Mouse (Mus musculus) liver, embryonic 14.5 days (tissue): ENCODE measurements around the gene Gtpbp1. TPM values are rescaled to one million over a fixed set of nuclear protein-coding genes. Genes with fewer than 3 reads are reported as not detected.

Experiments
- ATAC-seq: fragments of 200-750 bp; cut with Nextera tagmentation; 2 replicates; pipeline ENCODE4 v1.8.0; 2017; ENCODE audit warnings: moderate number of reproducible peaks, mild to moderate bottlenecking, moderate library complexity; ENCODE audit not compliant: insufficient read depth
- DNase-seq, 3 experiments: peaks; one replicate each; pipeline ENCODE4 v3.0.0-alpha.2; 2012 to 2013; ENCODE audit warnings: low read depth in 3 of 3, low spot score in 3 of 3
- H3K27ac ChIP-seq: fragments of 300-500 bp; sonication (generic); 2 replicates; pipeline ENCODE4 v1.5.1; 2014; ENCODE audit warnings: moderate library complexity, mild to moderate bottlenecking, control low read depth, inconsistent platforms
- H3K27me3 ChIP-seq: fragments of 300-500 bp; sonication (generic); 2 replicates; pipeline ENCODE4 v1.6.1; 2014; ENCODE audit warnings: mild to moderate bottlenecking, low read length, moderate library complexity; ENCODE audit not compliant: control insufficient read depth, insufficient read depth
- H3K36me3 ChIP-seq: fragments of 300-500 bp; sonication (generic); replicated peaks from 2 replicates; pipeline ENCODE4 v1.6.1; 2014; ENCODE audit warnings: low read depth; ENCODE audit not compliant: control insufficient read depth, insufficient read depth
- H3K4me1 ChIP-seq, 2 experiments: fragments of 200-500 bp in 1 of 2; fragments of 300-500 bp in 1 of 2; sonication (generic) in 1 of 2; replicated peaks; 2 replicates each; pipeline ENCODE4 v1.6.1; 2012 to 2014; ENCODE audit warnings: antibody characterized with exemption in 1 of 2, inconsistent platforms in 1 of 2, low read length in 1 of 2; ENCODE audit not compliant: control insufficient read depth in 2 of 2, insufficient read depth in 2 of 2
- H3K4me2 ChIP-seq: fragments of 300-500 bp; sonication (generic); 2 replicates; pipeline ENCODE4 v1.6.1; 2014; ENCODE audit warnings: low read depth, mild to moderate bottlenecking, control low read depth, moderate library complexity
- H3K4me3 ChIP-seq, 2 experiments: fragments of 200-500 bp in 1 of 2; fragments of 300-500 bp in 1 of 2; sonication (generic) in 1 of 2; 2 replicates each; pipeline ENCODE4 v1.5.1; 2012 to 2014; ENCODE audit warnings: low read depth in 2 of 2, low read length in 2 of 2, mild to moderate bottlenecking in 2 of 2, control low read depth in 1 of 2, inconsistent platforms in 1 of 2, moderate library complexity in 1 of 2; ENCODE audit not compliant: insufficient read depth in 1 of 2
- H3K9ac ChIP-seq: fragments of 300-500 bp; sonication (generic); replicated peaks from 2 replicates; pipeline ENCODE4 v1.6.1; 2014; ENCODE audit warnings: mild to moderate bottlenecking, control low read depth, moderate library complexity
- H3K9me3 ChIP-seq: fragments of 300-500 bp; sonication (generic); 2 replicates; pipeline ENCODE4 v1.6.1; 2016; ENCODE audit warnings: low read length, mixed read lengths; ENCODE audit not compliant: control insufficient read depth
- CTCF ChIP-seq: IDR thresholded peaks from 2 replicates; pipeline ENCODE4 v1.5.1; 2016; ENCODE audit warnings: antibody characterized with exemption, low read depth, control low read depth
- EP300 ChIP-seq: IDR thresholded peaks from 2 replicates; pipeline ENCODE4 v1.6.1; 2016; ENCODE audit warnings: antibody characterized with exemption, low read depth
- WGBS: fragments of 180-500 bp; shearing (Covaris S2); extraction: QIAGEN DNeasy Blood & Tissue Kit; methylation state at CpG from one replicate; pipeline ENCODE4 v1.1.7; 2014; ENCODE audit not compliant: insufficient replicate concordance; 5-methylcytosine and 5-hydroxymethylcytosine counted together
- polyA plus RNA-seq, 2 experiments: library from polyadenylated mRNA; depleted of rRNA in 1 of 2; stranded (reverse) in 1 of 2; unstranded in 1 of 2; fragments of >200 nt; fragmentation: Nextera tagmentation in 1 of 2; extraction: Ambion mirVana in 1 of 2; gene quantifications; 2 replicates each; pipeline versions ENCODE4 v1.2.1 to v1.2.3; 2012 to 2014

Gtpbp1 gene
- polyA plus RNA-seq, 2 experiments: 22.6 to 23.5 TPM

- H3K4me1 ChIP-seq: no peaks in the 10 kb centered on the region
- 69% methylated on average over 8 of the region's 8 CpGs for WGBS
- no peaks in the 10 kb centered on the region for H3K9me3 ChIP-seq
- TF ChIP-seq CTCF: no peak
- no peak for TF ChIP-seq EP300
- no peak for DNase-seq
- no peak overlapping the region for H3K4me3 ChIP-seq
- H3K9ac ChIP-seq: no peak overlapping the region
- no peak for ATAC-seq
- H3K36me3 ChIP-seq: no peaks in the 10 kb centered on the region
- H3K4me2 ChIP-seq: no peak overlapping the region
- no peak overlapping the region for H3K27ac ChIP-seq
- no peaks in the 10 kb centered on the region for H3K27me3 ChIP-seq
Measured at GRCm38 (mm10) chr15:79750266-79750665, 59.6 kb downstream of the Gtpbp1 start.

GRCm38 (mm10) chr15:79751772-79752171, 61.1 kb downstream of the Gtpbp1 start:
- TF ChIP-seq CTCF: no peak
- no peak for TF ChIP-seq EP300
- 0 out of 4 replicates have a peak, but pooled peaks cover 0 to 3% of the 10 kb centered on the region in 2 experiments for H3K4me1 ChIP-seq
- no peak overlapping the region for H3K4me2 ChIP-seq
- no peak overlapping the region for H3K9ac ChIP-seq
- 61% methylated on average over 17 of the region's 17 CpGs for WGBS
- H3K4me3 ChIP-seq: no peak overlapping the region
- no peak for DNase-seq
- ATAC-seq: no peak
- H3K27me3 ChIP-seq: no peaks in the 10 kb centered on the region
- no peaks in the 10 kb centered on the region for H3K9me3 ChIP-seq
- no peak overlapping the region for H3K27ac ChIP-seq
- H3K36me3 ChIP-seq: no peaks in the 10 kb centered on the region

- 0 out of 4 replicates have a peak, but pooled peaks cover 0 to 3% of the 10 kb centered on the region in 2 experiments for H3K4me1 ChIP-seq
- H3K4me3 ChIP-seq: no peak overlapping the region
- H3K36me3 ChIP-seq: no peaks in the 10 kb centered on the region
- no peak overlapping the region for H3K27ac ChIP-seq
- DNase-seq (no peak), ATAC-seq (no peak)
- WGBS: 20% methylated on average over 11 of the region's 11 CpGs
- no peaks in the 10 kb centered on the region for H3K27me3 ChIP-seq
- no peaks in the 10 kb centered on the region for H3K9me3 ChIP-seq
- TF ChIP-seq EP300 (no peak), CTCF (peak; percentile 99)
- no peak overlapping the region for H3K4me2 ChIP-seq
- H3K9ac ChIP-seq: no peak overlapping the region
Measured at GRCm38 (mm10) chr15:79752742-79753419, 62.2 kb downstream of the Gtpbp1 start.

GRCm38 (mm10) chr15:79753420-79753752, 62.7 kb downstream of the Gtpbp1 start:
- H3K4me2 ChIP-seq: no peak overlapping the region
- no peaks in the 10 kb centered on the region for H3K27me3 ChIP-seq
- no peak for ATAC-seq
- no peaks in the 10 kb centered on the region for H3K9me3 ChIP-seq
- WGBS: 83% methylated on average over 3 of the region's 3 CpGs
- TF ChIP-seq CTCF: no peak
- no peak for TF ChIP-seq EP300
- H3K27ac ChIP-seq: no peak overlapping the region
- no peak for DNase-seq
- H3K4me3 ChIP-seq: no peak overlapping the region
- H3K36me3 ChIP-seq: no peaks in the 10 kb centered on the region
- H3K9ac ChIP-seq: no peak overlapping the region
- 0 out of 4 replicates have a peak, but pooled peaks cover 0 to 3% of the 10 kb centered on the region in 2 experiments for H3K4me1 ChIP-seq

- WGBS: 52% methylated on average over 4 of the region's 4 CpGs
- H3K27me3 ChIP-seq: no peaks in the 10 kb centered on the region
- H3K27ac ChIP-seq: no peak overlapping the region
- ATAC-seq: no peak
- TF ChIP-seq EP300: no peak
- TF ChIP-seq CTCF: no peak
- H3K4me1 ChIP-seq: 0 out of 4 replicates have a peak, but pooled peaks cover 0 to 3% of the 10 kb centered on the region in 2 experiments
- no peak overlapping the region for H3K4me2 ChIP-seq
- DNase-seq: no peak
- no peak overlapping the region for H3K4me3 ChIP-seq
- no peak overlapping the region for H3K9ac ChIP-seq
- no peaks in the 10 kb centered on the region for H3K9me3 ChIP-seq
- no peaks in the 10 kb centered on the region for H3K36me3 ChIP-seq
Measured at GRCm38 (mm10) chr15:79753873-79754272, 63.2 kb downstream of the Gtpbp1 start.
